Mouse (Mus musculus): Measurements from ENCODE around the gene Zfyve21.

DNA sequence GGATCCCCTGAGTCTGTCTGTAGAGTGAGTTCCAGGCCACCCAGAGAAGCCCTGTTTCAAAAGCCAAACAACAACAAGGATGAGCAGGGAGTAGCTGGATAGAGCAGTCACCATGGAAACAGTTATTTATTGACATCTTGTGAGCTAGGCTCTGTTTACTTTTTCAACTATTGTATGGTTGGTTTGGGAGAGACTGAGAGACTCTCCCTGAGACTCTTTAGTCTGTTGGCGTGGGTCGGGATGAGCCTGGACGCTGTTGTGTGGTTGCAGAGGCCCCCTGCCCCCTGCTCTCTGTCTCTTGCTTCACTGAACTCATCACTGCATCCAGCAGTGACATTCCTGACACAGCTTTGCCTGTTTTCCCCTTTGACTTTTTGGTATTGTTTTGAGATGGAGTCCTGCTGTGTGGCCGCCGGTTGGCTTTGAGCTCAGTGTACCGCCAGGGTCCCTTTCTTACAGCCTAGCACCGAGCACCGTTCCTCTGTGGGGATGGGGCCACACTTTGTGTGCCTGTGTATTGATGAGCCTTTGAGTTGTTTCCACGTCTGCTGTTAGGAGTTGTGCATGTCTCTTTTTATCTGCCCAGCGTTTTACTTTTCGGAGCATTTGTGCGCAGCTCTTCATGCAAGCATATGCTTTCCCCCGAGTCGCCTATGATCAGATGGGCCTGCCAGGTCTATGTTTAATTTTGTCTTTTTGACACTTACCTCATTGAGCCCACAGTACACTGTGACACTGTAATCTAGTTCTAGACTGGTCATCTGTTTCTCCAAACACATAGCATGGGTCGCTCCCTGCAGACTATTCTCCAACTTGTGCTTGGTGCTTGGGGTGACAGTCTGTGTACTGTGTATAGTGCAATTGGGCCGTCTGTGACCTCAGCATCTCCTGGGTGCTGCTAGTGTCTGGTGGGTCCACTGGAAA lies 47.4 kb upstream of the Zfyve21 start:
- TF ChIP-seq CTCF (IDR thresholded peaks at IDR 0.05; ENCODE audit: low read depth, low read length), result no peak
- TF ChIP-seq POLR2A (IDR thresholded peaks at IDR 0.05; ENCODE audit: extremely low read depth, insufficient read depth, low read length), result no peak

All from liver, adult 2 months (tissue).